Comparison of ENCODE assay signal across 9 mouse cellular contexts in genomic region chr3:104682671-104683504, GRCm38 (mm10). TPM values are rescaled to one million over a fixed set of nuclear protein-coding genes. Genes with fewer than 3 reads are reported as not detected.
DNase-seq lines count a peak whose midpoint lies in the region; ATAC-seq lines count a peak whose summit lies in the region.
"Had no signal": no experiment of that assay in that cellular context is flagged by ENCODE, and none has a peak within 500 bp of the region (broad histone marks: within the 10 kb centered on the region; RNA-seq: fewer than 3 reads in every experiment).

No protein-coding gene starts in this region.

- no peak overlapping the region for H3K9ac ChIP-seq in lung, embryonic 15.5 days
- H3K9ac ChIP-seq: heart, embryonic 13.5 days had no signal

- H3K9me3 ChIP-seq in lung, embryonic 15.5 days, result no peaks in the 10 kb centered on the region
- H3K9me3 ChIP-seq: heart, embryonic 13.5 days had no signal

- no peaks in the 10 kb centered on the region for H3K4me1 ChIP-seq in lung, embryonic 15.5 days

- 56% methylated on average over 11 of the region's 11 CpGs for WGBS in lung, embryonic 15.5 days

- H3K36me3 ChIP-seq in lung, embryonic 15.5 days, result no peaks in the 10 kb centered on the region
- H3K36me3 ChIP-seq: heart, embryonic 13.5 days had no signal

- H3K4me3 ChIP-seq in lung, embryonic 15.5 days, result no peak overlapping the region
- H3K4me3 ChIP-seq: heart, embryonic 13.5 days had no signal

- H3K27me3 ChIP-seq in lung, embryonic 15.5 days, result no peaks in the 10 kb centered on the region
- H3K27me3 ChIP-seq: heart, embryonic 13.5 days had no signal

- no peak overlapping the region for H3K27ac ChIP-seq in lung, embryonic 15.5 days
- H3K27ac ChIP-seq: heart, embryonic 13.5 days had no signal

- 0 out of 2 replicates have a peak, but pooled peaks have one; percentile 31 for ATAC-seq in lung, embryonic 15.5 days (ENCODE audit: borderline replicate concordance, extremely low read depth, low FRiP score, low TSS enrichment)

- intact Hi-C loops in heart, postnatal 14 days (cut with DNase I), result loop anchor here (2.0 to 5.0 kb wide), 2 partner anchors 142 to 236 kb away; no protein-coding TSS in a partner anchor

- DNase-seq in CD8-positive naive resting alpha-beta T cell, adult 2 months (ENCODE audit: low read depth in 2 of 2, low spot score in 2 of 2), result peak; percentile 54 to 65
- peak; percentile 80 for DNase-seq in adipocyte (ENCODE audit: low spot score)
- DNase-seq in embryo, embryonic 11.5 days (ENCODE audit: low read depth, low spot score), result peak; percentile 63
- DNase-seq in heart, postnatal 14 days, result peak; percentile 61 to 70
- peak; percentile 46 to 81 for DNase-seq in kidney, postnatal 36 days
- DNase-seq in ovary, postnatal 36 days (ENCODE audit: low spot score), result peak; percentile 44
- peak; percentile 64 for DNase-seq in thymus, postnatal 36 days

- H3K4me2 ChIP-seq in lung, embryonic 15.5 days, result no peak overlapping the region
- H3K4me2 ChIP-seq: heart, embryonic 13.5 days had no signal

RNA-seq across cellular contexts. Expression of gene Slc16a1, which starts 44.4 kb away (rescaled TPM):
- 100 to 1,000 TPM; 153 to 157 TPM for total RNA-seq in heart, postnatal 14 days (2021)
- polyA plus RNA-seq in lung, embryonic 15.5 days (2015; fragmentation: Nextera tagmentation; extraction: Ambion mirVana), result 29.1 and 29.5 TPM in 2 replicates
